Mouse (Mus musculus) stomach, postnatal 0 days (tissue): Measurements from ENCODE around the gene Ttll10.

Source experiments
- CTCF ChIP-seq: IDR thresholded peaks from 2 replicates; pipeline ENCODE4 v1.5.1; 2016; ENCODE audit warnings: antibody characterized with exemption, low read depth, mild to moderate bottlenecking, moderate library complexity
- EP300 ChIP-seq: optimal IDR thresholded peaks from 2 replicates; pipeline ENCODE3; 2016; ENCODE audit warnings: antibody characterized with exemption

DNA sequence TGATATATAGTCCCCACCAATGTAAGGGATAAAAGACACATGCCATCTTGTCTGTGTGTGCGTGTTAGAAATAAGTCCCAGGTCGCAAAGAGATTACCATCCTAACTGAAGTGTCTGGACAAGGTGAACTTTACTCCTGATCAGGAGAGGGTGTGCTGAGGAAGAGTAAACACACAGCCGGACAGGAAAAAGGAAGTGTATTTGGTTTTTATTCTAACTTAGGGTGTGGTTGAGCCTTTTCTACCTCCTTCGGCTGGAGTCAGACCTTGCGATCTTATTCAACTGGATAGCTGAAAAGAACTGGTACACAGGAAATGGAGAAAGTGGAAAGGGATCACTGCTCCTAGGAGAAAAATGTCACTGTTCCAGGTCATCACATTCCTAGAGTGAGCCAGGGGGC is 41.3 kb upstream of the Ttll10 start:
- TF ChIP-seq CTCF = no peak
- TF ChIP-seq EP300 = no peak
